Mouse (Mus musculus) left cerebral cortex, adult 9 months (tissue): ENCODE results near the gene Sdk2.

Experiments
- DNase-seq, 2 experiments: peaks; one replicate each; pipeline ENCODE4 v3.0.0; 2022; ENCODE audit warnings: low spot score in 2 of 2

Gene Sdk2

DNA sequence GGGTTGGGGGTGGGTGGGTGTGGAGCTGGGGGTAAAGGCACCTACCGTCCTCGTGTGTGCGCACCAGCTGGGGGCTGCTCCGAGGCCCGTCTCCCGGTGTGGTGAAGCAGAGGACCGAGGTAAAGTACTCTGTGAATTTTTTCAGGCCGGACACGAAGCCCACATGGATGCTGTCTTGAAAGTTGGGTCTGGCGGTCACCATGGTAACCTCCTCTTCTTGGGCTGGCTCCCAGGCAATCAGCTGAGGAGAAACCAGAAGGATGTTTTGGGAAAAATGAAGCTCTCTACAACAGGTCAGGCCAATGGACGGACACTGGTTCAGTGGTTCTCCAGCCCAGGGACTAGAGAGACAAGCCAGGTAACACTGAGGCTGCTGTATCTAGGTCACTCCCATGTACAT is 224.0 kb downstream of the Sdk2 start:
- peak in 1 of 2 experiments; percentile 24 for DNase-seq

DNA sequence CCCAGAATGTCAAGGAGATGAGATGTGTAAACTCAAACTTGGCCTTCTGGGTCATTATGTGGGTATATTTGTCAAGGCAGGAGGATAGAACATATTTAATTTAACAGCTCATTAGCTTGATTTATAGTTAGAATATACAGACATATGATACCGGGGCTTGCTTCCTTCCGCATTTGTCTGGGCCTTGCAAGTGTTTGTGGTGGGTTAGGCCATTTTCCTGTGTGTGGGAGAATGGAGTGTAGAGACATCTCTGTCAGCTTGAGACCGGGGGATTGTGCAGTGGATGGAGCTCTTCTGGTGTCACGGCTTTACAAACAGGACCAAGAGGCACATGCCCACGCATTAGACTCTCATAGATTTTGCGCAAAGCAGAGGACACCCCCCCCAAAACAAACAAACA is 235.2 kb downstream of the Sdk2 start:
- no peak for DNase-seq

DNA sequence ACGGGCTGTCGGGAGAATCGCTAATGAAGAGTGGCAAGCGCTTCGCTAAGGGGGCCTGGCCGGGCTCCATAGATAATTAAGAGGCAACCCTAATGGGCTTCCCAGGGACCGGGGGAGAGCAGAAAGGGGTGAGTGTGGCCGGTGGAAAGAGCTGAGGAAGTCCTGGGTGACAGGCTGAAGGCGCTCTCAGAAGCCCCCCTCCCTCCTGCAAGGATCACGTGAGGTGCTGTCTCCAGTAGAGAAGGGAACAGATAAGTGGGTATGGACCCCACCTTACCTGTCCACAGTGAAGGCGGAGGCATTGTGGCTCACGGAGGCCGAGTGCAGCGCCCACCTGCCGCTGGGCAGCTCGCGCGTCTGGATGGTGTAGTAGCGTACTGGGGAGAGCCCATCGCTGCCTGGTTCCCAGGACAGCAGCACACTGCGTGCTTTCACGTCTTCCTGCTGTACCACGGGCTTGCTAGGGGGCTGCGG is 238.7 kb downstream of the Sdk2 start:
- DNase-seq, result no peak

DNA sequence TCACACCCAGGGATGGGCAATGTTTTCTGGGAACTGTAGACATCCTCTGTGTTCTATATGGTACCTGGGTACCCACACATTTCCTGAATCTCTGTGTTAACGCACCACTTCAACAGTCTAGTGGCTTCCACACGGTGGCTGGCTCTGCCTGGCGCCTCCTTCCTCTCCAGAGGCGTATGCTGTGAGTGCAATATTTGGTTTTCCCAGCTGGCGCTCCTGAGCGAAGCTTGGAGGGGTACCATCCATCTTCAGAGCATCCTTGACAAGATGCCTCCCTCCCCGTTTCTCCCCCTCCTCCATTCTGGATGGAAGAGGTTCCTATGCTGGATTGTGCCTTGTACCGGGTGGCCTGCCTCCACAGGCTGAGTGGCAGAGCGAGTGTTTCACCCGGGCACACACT is 246.8 kb downstream of the Sdk2 start:
- peak in 1 of 2 experiments; percentile 19 for DNase-seq

DNA sequence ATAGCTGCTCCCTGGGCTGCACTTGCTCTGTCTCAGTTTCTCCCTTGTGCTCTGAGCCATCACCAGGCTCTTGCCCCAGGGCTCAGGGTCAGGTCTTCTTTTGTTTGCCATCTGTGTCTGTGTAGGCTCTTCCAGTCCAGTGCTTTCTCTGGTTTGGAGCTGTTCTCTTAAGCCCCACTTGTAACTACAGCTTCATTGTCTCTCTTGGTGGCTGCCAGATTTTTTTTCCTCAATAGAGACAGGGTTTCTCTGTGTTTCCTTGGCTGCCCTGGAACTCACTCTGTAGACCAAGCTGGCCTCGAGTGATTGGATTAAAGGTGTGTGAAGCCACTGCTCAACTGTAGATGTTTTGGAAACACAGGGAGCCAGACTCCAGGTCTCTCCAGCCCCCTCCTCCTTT is 247.8 kb downstream of the Sdk2 start:
- no peak for DNase-seq

DNA sequence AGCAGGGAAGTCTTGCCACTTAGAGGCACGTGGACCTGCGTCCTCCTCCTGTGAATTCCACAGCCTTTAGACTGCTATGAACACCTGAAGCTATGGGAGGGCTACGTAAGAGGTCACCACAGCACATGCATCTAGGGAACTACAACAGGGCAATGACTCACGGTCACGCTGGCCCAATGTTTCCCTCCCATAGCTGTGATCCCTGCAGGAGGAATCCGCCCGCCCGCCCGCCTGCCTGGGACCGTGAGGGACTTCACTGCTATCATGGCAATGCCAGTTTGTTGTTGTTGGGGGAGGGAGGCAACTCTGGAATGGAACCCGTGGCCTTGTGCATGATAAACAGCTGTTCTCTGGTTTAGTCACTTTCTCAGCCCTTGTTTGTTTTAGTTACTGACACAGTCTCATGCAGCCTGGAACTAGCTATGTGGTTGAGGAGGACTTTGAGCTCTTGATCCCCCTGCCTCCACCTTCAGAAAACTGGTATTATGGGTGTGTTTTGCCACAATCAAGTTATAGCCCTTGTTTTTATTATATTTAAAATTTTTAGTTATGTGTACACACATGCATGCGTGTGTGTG is 249.8 kb downstream of the Sdk2 start:
- no peak for DNase-seq

DNA sequence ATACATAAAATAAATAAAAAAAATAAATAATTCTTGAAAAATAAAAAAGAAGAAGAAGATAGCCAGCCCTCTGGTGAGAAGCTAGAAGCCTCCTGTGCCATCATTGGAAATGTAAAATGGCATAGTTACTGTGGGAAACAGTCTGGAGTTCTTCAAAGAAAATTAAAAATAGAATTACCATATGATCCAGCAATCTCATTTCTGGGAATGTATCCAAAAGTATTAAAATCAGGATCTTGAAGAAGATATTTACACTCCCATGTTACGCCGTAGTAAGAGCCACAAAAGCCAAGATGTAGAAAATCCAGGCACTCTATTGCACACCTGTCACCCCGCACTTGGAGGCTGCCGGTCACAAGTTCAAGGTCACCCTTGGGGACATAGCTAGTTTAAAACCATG is 250.4 kb downstream of the Sdk2 start:
- DNase-seq, result no peak

- no peak for DNase-seq
Observed at GRCm38 (mm10) chr11:113811546-113812339, 255.1 kb downstream of the Sdk2 start.

GRCm38 (mm10) chr11:113810638-113811545 is 256.0 kb downstream of the Sdk2 start:
- peak; percentile 59 to 90 for DNase-seq

DNA sequence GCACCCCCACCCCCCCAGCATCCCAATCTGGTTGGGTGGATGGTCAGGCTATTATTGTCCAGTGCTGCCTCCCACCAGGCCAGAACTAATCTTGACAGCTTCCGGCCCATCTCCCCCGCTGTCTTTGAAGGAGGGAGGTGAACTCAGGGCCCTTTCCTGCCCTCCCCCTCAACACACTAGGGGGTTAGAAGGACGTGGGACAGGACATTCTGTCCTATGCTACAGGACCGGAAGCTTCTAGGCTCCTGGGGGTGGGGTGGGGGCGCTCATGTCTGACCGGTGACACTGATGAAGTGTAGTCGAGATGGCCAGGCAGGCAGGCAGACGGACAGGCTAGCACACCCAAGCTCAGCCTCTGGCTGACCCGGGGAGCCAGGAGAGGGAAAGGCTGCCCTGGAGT is 259.8 kb downstream of the Sdk2 start:
- no peak for DNase-seq

DNA sequence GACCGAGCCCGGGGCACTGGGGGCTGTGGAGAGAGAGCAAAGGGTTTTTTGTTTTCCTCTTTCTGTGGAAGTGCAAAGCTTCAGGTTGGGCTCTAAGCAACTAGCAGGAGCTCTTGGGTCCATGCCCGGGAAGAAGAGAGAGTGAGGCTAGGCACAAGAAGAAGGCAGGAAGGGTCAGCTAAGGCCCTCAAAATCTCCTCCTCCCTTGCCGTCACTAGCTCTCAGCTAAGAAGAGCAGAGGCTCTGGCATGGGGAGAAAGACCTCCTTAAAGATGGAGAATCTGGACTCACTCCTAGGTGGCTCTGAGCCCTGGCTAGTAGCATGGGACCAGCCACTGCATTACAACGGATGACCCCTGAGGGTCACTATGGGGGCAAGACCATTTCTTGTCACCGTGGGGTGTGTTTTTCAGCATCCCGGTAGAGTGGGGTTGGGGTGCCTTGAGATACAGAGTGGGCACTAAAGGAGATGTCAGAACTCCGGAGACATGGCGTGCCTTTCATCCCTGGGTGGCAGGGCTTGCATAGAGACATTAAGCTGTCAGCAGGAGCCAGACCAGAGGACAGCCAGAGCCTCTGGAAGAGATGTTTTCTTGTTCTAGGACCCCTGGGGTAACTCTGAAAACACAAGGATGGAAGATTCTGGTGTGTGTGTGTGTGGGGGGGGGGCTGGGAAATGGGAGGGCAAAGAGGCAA is 260.3 kb downstream of the Sdk2 start:
- peak in 1 of 2 experiments; percentile 42 for DNase-seq

DNA sequence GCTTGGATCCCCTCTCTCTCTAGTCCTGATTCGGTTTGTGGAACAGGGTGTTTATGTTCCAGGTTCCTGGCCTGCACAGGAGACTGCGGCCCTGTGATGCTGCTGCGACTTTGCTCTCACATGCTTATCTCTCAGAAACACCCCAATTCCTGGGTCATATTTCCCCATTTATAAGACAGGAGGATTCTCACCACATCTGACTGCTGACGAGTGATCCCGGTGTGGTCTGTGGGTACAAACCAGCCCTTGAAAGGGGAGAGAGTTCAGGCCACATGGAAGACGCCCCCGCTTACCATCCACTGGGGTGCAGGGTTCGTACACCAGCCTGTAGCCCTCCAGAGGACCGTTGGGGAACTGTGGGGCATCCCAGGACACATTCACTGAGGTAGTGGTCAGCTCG is 260.9 kb downstream of the Sdk2 start:
- DNase-seq, result no peak

DNA sequence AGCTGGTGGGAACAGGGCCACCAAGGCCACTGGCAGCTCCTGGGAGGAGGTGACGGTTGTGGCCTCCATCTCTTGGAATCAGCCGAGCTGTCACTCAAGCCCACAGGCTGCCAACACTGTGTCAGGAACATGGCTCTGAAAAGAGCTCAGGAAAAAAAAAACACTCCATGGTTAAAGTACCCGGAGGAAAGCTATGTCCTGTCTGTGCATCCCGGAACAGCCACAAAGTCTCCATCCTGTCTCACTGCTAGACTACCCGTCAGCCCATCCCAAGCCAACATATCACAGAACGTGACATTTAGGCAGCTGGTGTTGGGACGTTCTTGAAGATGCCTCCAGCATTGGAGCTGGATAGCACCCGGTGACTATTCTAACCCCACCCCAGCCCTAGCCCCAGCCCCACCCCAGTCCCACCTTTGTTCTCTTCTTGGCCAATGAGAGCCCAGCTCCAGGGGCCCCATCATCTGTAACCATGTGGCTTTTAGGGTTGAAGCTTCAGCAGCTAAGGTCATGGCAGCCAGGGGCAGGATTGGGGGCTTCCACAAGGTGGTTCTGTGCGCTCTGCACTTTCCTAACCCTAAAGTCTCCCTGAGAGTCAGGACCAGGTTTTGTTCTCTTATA is 263.4 kb downstream of the Sdk2 start:
- no peak for DNase-seq

GRCm38 (mm10) chr11:113802456-113802855 is 264.4 kb downstream of the Sdk2 start:
- no peak for DNase-seq

- DNase-seq, result no peak
Observed at GRCm38 (mm10) chr11:113800026-113800425, 266.8 kb downstream of the Sdk2 start.

DNA sequence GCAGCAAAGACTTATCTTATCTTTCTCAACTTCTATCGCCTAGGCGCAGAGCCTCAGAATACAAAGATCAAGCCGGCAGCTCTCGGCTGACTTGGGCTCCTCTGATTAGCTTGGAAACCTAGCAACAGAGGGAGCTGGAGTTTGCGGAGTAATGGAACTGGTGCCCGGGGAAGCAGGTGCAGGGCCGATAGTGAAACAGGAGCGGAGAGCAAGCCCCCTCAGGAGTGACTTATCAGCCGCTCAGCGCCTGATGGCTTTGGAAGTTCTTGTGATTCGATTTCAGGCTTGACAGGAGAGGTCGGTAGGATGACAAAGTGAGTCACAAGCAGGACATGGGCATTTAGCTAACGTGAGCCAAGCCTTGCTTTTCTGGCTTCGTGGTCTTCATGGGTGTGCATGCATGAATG is 267.8 kb downstream of the Sdk2 start:
- DNase-seq, result no peak

DNA sequence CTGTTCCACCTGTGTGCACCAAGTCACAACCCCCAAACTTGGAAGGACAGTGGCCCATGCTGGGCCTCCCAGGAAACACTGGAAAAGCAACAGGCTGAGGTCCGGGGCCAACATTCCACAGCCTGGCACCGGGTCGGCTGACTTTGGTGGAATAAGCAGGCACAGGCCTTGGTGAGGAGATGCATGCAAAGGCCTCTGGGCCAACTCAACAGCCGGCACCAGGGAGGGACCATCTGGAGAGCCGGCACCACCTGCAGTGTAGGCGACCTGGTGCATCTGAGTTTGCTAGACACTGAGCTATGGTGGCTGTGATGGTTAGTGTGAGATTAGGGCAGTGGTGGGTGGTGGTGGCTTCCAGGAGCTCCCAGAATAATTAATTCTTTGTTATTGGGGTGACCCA is 268.8 kb downstream of the Sdk2 start:
- DNase-seq, result peak in 1 of 2 experiments; percentile 75

- no peak for DNase-seq
Observed at GRCm38 (mm10) chr11:113797014-113797983, 269.5 kb downstream of the Sdk2 start.

DNA sequence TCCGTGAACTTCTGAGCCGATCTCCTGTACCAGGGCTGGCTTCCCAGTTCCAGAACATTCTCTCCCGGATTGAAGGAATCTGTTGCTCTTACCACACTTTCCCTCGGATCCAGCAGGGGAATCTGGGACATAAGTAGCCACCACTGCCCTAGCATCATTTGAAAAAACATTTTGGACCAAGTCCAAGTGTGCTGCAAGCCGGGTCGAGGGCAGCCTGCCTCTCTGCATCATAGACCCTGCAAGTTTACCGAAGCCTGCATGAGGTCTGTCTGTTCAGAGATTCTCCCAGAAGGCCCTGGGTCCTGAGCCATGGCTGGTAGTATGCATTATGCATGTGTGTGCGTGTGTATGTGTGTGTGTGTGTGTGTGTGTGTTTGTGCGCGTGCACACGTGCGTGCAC is 271.0 kb downstream of the Sdk2 start:
- no peak for DNase-seq
